Mouse (Mus musculus) left cerebral cortex, postnatal 4 days (tissue): ENCODE measurements around the gene Gm21981. TPM values are rescaled to one million over a fixed set of nuclear protein-coding genes. Genes with fewer than 3 reads are reported as not detected.

Source experiments
- DNase-seq: peaks from one replicate; pipeline ENCODE4 v3.0.0-alpha.2; 2022
- intact Hi-C: fragments of 180-260 bp; cut with DNase I; formaldehyde crosslinking; loops from one replicate; pipeline ENCODE4 v1.15.1; 2025
- total RNA-seq, 2 experiments: library from RNA; stranded (reverse); gene quantifications; 2 replicates each; pipeline ENCODE4 v1.2.3; 2021

The Gm21981 gene
- 1 to 10 TPM; 3.6 to 7.4 TPM for total RNA-seq

GRCm38 (mm10) chr17:47694442-47694502, at the start of gene Gm21981:
Gene Gm21981 (minus strand): TSS chr17:47694455.
- intact Hi-C loops: no loop called here
- no peak for DNase-seq

GRCm38 (mm10) chr17:47742991-47743734, 48.9 kb upstream of the Gm21981 start:
- no peak for DNase-seq
- intact Hi-C loops: no loop called here

- intact Hi-C loops: no loop called here
- no peak for DNase-seq
These were observed 45.9 kb upstream of the Gm21981 start for GRCm38 (mm10) chr17:47740186-47740585.

GRCm38 (mm10) chr17:47738879-47739798, 44.9 kb upstream of the Gm21981 start:
- intact Hi-C loops: no loop called here
- no peak for DNase-seq

- intact Hi-C loops: no loop called here
These were observed 44.0 kb upstream of the Gm21981 start for GRCm38 (mm10) chr17:47738066-47738878.

GRCm38 (mm10) chr17:47737271-47738065, 43.2 kb upstream of the Gm21981 start:
- intact Hi-C loops: no loop called here
- peak; percentile 67 for DNase-seq

More at GRCm38 (mm10) chr17:47738066-47738878, 44.0 kb upstream of the Gm21981 start:
- peak; percentile 48 for DNase-seq

GRCm38 (mm10) chr17:47736856-47737255, 42.6 kb upstream of the Gm21981 start, which contains the start of gene Tfeb:
Gene Tfeb (plus strand): TSS chr17:47737030.
- intact Hi-C loops: no loop called here
- DNase-seq: peak; percentile 98

- DNase-seq: no peak
- intact Hi-C loops: no loop called here
These were observed 41.4 kb upstream of the Gm21981 start for GRCm38 (mm10) chr17:47735553-47736100.

- DNase-seq: no peak
These were observed 36.6 kb upstream of the Gm21981 start for GRCm38 (mm10) chr17:47730633-47731575.

GRCm38 (mm10) chr17:47726566-47726965, 32.3 kb upstream of the Gm21981 start, which contains the start of gene Pgc:
Gene Pgc (plus strand): TSS chr17:47726842.
- intact Hi-C loops: no loop called here
- DNase-seq: no peak

More at GRCm38 (mm10) chr17:47730633-47731575, 36.6 kb upstream of the Gm21981 start:
- intact Hi-C loops: no loop called here

GRCm38 (mm10) chr17:47721183-47721582, 26.9 kb upstream of the Gm21981 start:
- intact Hi-C loops: no loop called here
- DNase-seq: no peak

- intact Hi-C loops: no loop called here
These were observed 20.8 kb upstream of the Gm21981 start for GRCm38 (mm10) chr17:47715037-47715436.

GRCm38 (mm10) chr17:47712889-47713571, 18.8 kb upstream of the Gm21981 start:
- intact Hi-C loops: no loop called here
- no peak for DNase-seq

More at GRCm38 (mm10) chr17:47715037-47715436, 20.8 kb upstream of the Gm21981 start:
- DNase-seq: no peak

- intact Hi-C loops: no loop called here
- DNase-seq: no peak
These were observed 17.6 kb upstream of the Gm21981 start for GRCm38 (mm10) chr17:47711883-47712282.

- intact Hi-C loops: no loop called here
- DNase-seq: no peak
These were observed 15.8 kb upstream of the Gm21981 start for GRCm38 (mm10) chr17:47710036-47710435.

GRCm38 (mm10) chr17:47708972-47709371, 14.7 kb upstream of the Gm21981 start:
- no peak for DNase-seq
- intact Hi-C loops: no loop called here

GRCm38 (mm10) chr17:47707961-47708360, 13.7 kb upstream of the Gm21981 start:
- intact Hi-C loops: no loop called here
- no peak for DNase-seq

- DNase-seq: peak; percentile 60
- intact Hi-C loops: no loop called here
These were observed 11.9 kb upstream of the Gm21981 start for GRCm38 (mm10) chr17:47706196-47706595.
